Mouse (Mus musculus) heart, adult 18-20 months (tissue): ENCODE measurements around the gene Duxf3. TPM values are rescaled to one million over a fixed set of nuclear protein-coding genes. Genes with fewer than 3 reads are reported as not detected.
"Not testable (repeated sequence)": the region's sequence is repeated elsewhere in the genome, so short reads cannot be mapped to it uniquely, and the experiment has no call there.

Source experiments
- DNase-seq, 2 experiments: peaks; one replicate each; pipeline ENCODE4 v3.0.0; 2021 to 2022; ENCODE audit warnings: mixed read lengths in 1 of 2
- total RNA-seq, 2 experiments: library from RNA; stranded (reverse); gene quantifications; 2 replicates each; pipeline ENCODE4 v1.2.3; 2021

Gene Duxf3
- total RNA-seq, 2 experiments from 2014 or later = not detected

DNA sequence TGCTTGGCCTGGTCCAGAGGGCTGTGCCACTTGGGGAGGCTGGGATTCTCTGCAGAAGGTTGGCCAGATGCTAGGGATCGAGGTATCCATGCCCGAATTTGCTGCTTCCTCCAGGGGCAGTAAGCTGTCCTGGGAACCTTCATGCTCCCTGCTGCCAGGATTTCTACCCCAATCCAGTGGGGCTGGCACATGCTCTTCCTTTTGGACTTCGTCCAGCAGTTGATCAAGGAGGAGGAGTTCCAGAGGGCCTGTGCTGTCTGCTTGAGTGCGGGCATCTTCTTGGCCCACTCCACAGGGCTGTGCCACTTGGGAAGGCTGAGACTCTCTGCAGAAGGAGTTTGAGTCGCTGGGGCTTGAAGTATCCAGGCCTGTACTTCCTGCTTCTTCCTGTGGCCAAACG, 9.3 kb downstream of the Duxf3 start:
- DNase-seq = not testable (repeated sequence)

DNA sequence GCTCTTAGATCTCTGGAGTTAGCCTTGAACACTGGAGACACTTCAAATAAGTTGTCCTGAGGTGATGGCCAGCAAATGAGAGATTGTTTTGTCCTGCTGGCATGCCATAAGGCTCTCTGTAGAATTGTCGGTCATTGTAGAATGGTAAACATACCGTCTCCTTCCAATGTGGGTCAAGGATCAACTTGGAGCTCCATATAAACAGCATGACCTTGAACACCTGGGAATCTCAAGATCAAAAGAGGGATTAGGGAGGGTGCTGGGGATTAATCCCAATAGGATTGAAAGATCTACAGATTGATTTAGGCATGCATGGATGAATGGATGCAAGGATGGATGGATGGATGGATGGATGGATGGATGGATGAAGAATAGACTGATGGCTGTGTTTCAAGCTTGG, 10.9 kb downstream of the Duxf3 start:
- DNase-seq = peak in 1 of 2 experiments; percentile 51

DNA sequence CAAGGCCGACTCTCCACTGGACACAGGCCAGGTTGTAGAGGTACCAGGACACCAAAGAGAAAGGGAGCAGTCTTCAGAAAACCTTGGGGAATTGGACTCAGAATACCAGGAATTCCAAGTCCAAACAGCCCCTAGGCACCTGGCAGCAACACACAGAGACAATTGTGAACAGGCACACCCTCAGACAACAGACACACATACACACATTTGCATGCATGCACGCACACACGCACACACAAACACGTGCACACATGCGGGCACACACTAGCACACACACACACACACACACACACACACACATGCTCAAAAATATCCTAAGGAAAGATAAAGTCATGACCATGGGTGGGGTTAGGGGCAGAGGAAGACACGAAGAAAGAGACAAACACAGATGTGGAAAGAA, 11.7 kb downstream of the Duxf3 start:
- no peak for DNase-seq

DNA sequence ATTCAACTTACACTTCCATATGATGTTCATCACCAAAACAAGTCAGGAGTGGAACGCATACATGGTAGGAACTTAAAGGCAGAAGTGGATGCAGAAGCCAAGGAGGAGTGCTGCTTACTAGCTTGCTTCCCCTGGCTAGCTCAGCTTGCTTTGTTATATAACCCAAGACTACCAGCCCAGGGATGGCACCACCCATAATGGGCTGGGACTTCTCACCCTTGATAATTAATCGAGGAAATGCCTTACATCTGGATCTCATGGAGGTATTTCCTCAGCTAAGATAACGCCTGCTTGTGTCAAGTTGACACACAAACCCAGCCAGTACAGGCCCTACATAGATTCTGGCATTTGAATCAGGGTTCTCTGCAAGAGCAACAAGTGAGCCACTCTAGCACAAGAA, 15.1 kb downstream of the Duxf3 start:
- DNase-seq = no peak

DNA sequence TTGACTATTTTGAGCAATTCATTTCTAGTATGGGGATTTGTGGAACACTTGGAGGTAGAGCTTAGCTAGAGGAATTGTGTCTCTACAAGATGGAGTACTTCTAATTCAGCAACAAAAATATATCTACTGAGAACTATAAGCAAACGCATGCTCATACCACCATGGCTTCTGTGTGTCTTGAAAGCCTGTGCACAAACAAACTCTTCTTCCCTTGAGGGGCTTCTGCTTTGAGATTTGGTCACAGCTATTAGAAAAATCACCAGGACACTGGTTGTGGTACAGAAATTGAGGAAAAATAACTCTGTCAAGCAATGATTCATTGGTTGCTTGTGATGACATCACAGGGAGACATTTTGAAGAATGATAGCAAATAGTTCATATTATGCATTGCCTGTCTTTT, 17.1 kb downstream of the Duxf3 start:
- DNase-seq = no peak

DNA sequence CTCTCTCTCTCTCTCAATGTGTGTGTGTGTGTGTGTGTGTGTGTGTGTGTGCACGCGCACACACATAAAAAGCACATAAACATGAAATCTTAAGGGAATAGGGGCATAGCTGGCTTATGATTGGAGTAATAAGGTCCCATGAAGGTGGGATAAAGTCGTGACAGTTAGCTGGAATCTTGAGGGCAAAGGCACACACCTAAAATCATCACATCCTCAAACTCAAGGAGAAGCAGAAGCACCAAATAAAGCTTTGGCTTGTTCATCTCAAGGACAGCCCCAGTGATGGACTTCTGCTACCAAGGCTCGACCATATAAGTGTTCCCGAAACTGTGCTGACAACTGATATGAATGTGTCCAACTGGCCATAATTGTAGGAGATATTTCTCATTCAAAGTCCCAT, 17.5 kb downstream of the Duxf3 start:
- DNase-seq = no peak

DNA sequence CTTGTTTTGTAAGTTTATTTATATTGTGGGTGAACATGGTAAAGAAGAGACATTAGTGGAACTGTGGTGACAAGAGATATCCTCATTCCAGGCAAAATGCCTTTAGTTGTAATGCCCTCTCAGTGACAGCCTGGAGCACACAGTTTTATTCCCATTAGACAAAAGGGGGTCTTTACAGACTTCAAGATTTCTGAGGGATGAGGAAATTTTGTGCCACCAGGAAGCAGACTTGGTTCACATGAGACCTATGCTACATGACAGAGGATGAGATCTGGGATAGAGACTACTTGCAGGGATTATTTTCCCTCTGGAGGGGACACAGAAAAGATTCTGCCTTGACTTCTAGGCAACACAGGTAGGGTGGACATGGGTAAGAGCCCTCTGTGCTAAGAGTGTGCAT, 18.0 kb downstream of the Duxf3 start:
- no peak for DNase-seq

DNA sequence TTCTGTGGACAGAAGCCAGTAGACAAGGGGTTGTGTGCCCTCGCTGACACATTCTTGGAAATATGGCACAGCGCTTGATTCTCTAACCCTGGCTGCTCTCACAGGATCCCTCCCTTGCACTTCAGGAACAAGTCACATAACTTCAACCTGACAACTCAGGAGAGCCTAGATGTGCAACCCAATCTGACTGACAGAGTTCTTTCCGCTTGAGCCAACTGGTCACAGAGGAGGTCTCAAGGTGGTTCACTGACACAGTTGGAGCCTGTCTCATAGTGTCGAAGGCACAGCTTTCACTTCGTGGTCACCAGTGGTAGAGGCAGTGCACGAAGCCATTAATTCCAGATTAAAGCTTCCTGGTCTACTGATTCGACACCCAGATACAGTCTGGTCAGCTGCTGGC, 20.2 kb downstream of the Duxf3 start:
- no peak for DNase-seq

DNA sequence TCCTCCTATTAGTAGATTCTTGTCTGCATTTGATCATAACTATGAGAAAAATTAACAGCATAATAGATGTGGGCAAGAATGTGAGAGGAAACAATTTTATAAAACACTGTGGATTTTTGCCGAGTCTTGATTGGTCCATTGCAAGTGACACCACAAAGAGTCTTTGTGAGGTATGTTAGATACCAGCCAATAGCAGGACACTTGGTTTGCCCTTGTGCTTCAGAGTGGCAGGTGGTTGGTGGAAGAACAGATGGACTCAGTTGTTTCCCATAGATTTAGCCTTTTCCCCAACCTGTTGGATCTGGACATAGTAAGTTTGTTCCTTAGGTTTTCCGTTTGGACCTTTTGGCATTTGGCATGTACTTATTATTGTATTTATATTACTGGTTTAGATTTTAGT, 21.3 kb downstream of the Duxf3 start:
- no peak for DNase-seq

DNA sequence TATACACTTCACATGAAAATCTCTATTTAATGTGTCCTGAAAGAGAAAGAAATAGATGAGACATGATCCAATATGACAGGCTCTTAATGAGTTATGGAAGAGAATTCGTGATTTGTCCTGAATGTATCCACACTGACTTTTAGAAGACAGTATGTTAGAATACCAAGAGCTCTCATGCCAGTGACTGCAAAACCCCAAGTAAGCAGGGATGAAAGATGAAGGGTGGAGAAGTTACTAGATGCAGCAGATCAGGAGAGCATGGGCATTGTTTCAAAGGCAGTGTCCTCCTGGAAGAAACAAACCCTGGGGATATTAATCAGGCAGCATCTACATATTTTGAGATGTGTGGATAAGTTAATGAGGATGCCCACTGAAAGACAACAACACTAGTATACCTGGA, 22.0 kb downstream of the Duxf3 start:
- no peak for DNase-seq

DNA sequence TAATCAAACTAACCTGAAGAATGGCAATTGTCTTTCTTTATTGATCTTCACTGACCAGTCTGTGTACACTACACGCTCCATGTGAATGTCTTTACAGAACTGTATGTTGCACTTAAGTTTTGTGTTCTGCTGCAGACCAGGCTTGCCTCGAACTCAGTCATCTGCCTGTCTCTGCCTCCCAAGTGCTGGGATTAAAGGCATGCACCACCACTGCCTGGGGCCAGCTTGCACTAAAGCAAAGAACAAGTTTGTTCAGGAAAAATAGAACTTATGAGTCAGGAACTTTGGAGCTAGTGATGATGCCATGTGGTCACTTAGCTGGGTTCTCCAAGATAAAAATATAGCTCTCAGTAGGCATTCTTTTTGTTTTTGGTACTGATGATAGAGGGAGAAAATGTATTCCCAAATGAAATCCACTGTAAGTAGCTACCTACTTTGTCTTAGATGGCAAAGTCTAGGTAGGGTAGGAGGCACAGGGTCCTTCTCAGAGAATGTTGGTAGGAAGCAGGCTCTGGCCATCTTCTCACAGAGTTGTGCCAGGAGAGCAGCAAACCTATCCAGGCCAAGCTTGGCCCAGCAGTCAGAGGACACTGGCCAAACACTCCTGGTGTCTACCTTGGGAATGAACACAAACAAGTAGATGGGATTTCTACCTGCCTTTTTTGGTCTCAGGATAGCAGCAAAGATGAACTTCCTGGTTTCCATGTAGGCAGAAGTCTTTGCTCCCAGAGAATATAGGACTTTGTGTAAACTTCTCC, 22.6 kb downstream of the Duxf3 start:
- DNase-seq = no peak

DNA sequence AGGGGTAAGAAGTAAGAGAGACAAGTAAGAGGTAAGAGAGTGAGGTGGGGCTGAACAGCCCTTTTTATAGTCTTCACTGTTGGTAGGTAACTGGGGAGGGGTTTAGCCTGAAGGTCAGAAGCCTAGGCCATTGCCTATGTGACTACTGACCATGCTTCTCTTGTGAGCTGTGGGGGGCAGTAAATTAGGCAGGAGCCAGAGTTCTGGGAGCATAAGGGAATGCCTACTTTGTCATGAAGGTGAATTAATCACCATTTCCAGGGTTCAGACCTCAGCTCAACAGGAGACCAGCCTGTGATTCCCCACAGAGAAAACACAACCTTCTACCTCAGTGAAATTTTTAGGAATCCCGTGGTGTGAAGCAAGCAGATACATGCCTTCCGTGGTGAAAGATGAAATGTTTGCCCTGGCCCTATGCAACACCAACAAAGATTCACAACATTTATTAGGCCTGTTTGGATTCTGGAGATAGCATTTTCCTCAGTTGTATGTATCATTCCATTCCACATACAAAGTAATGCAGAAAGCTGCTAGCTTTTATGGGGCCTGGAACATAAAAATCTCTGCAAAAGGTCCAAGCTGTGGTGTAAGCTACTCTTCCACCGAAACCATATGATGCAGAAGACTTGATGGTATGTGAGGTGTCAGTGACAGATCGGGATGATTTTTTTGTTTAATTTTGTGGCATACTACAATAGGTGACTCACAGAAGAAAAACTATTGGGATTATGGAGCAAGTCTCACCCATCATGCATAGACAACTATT, 25.7 kb downstream of the Duxf3 start:
- no peak for DNase-seq

DNA sequence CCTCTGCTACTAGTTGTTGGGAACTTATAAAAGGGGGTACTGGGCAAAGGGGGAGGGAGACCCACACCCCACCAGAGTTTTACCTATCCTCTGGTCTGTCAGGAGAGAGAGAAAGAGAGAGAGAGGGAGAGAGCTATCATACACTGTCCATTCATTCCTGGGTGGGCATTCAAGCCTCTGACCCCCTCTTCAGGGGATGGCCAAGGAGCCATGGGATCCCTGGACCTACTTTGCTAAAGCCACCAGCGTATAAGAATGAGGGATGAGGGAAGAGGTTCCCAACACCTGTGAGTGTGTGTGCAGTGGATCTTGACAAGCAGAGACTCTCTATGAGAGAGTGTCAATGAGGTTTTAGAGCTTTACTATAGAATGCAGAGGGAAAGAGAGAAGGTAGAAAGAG, 26.5 kb downstream of the Duxf3 start:
- no peak for DNase-seq

Other genes with a start within 250 kb of the Duxf3 start
- gene AW822073, start 7.7 kb downstream of the Duxf3 start, total RNA-seq = not detected
- gene Gm4981, start 4.0 kb upstream of the Duxf3 start, total RNA-seq = not detected
- gene Gcc2, start 22.8 kb upstream of the Duxf3 start, total RNA-seq = 10 to 100 TPM; 30.4 to 31.0 TPM
- 100 to 1,000 TPM; 142 to 163 TPM for gene Lims1, start 90.8 kb upstream of the Duxf3 start, total RNA-seq
- gene Ranbp2, start 214.2 kb upstream of the Duxf3 start, total RNA-seq = 10 to 100 TPM; 51.1 to 54.7 TPM